Mouse (Mus musculus) ES-Bruce4 (cell line): ENCODE results near the gene BC029722. TPM values are rescaled to one million over a fixed set of nuclear protein-coding genes. Genes with fewer than 3 reads are reported as not detected.

Experiments used
- H3K27ac ChIP-seq: 2 replicates; pipeline ENCODE4 v1.5.1; 2012; ENCODE audit warnings: low read length, inconsistent platforms; ENCODE audit not compliant: insufficient read depth
- H3K27me3 ChIP-seq: 2 replicates; pipeline ENCODE4 v1.6.1; 2012; ENCODE audit warnings: mild to moderate bottlenecking, low read length, inconsistent platforms; ENCODE audit not compliant: control insufficient read depth, poor library complexity, insufficient read depth, severe bottlenecking
- H3K36me3 ChIP-seq: 2 replicates; pipeline ENCODE4 v1.6.1; 2012; ENCODE audit warnings: inconsistent platforms, mild to moderate bottlenecking, low read length, moderate library complexity; ENCODE audit not compliant: control insufficient read depth, poor library complexity, insufficient read depth, severe bottlenecking
- H3K4me1 ChIP-seq: one replicate; pipeline ENCODE4 v1.8.1; 2011; ENCODE audit warnings: low read length; ENCODE audit not compliant: control insufficient read depth, insufficient read depth
- H3K4me3 ChIP-seq: 2 replicates; pipeline ENCODE4 v1.5.1; 2011; ENCODE audit warnings: low read depth, mild to moderate bottlenecking, low read length
- H3K9ac ChIP-seq: 2 replicates; pipeline ENCODE4 v1.6.1; 2012; ENCODE audit warnings: low read depth, mild to moderate bottlenecking, inconsistent platforms; ENCODE audit not compliant: poor library complexity, severe bottlenecking
- H3K9me3 ChIP-seq: replicated peaks from 2 replicates; pipeline ENCODE4 v1.6.1; 2012; ENCODE audit warnings: mild to moderate bottlenecking, low read length, inconsistent platforms; ENCODE audit not compliant: control insufficient read depth, poor library complexity, insufficient read depth, severe bottlenecking
- CTCF ChIP-seq: IDR thresholded peaks from one replicate; pipeline ENCODE4 v1.8.1; 2011; ENCODE audit warnings: low read depth, low read length
- EP300 ChIP-seq: IDR thresholded peaks from 2 replicates; pipeline ENCODE4 v1.6.1; 2011; ENCODE audit warnings: low read depth, low read length; ENCODE audit not compliant: insufficient read depth
- POLR2A ChIP-seq: IDR thresholded peaks from one replicate; pipeline ENCODE4 v1.8.1; 2011; ENCODE audit warnings: low read length; ENCODE audit not compliant: insufficient read depth
- polyA plus RNA-seq: library from polyadenylated mRNA; stranded (reverse); fragments of >200 nt; gene quantifications from 2 replicates; pipeline ENCODE4 v1.2.4, GENCODE M21; 2011; ENCODE audit warnings: low read depth; ENCODE audit not compliant: missing spikeins, insufficient read depth, insufficient read length

The BC029722 gene
- polyA plus RNA-seq, 1 experiment = 11.2 TPM

DNA sequence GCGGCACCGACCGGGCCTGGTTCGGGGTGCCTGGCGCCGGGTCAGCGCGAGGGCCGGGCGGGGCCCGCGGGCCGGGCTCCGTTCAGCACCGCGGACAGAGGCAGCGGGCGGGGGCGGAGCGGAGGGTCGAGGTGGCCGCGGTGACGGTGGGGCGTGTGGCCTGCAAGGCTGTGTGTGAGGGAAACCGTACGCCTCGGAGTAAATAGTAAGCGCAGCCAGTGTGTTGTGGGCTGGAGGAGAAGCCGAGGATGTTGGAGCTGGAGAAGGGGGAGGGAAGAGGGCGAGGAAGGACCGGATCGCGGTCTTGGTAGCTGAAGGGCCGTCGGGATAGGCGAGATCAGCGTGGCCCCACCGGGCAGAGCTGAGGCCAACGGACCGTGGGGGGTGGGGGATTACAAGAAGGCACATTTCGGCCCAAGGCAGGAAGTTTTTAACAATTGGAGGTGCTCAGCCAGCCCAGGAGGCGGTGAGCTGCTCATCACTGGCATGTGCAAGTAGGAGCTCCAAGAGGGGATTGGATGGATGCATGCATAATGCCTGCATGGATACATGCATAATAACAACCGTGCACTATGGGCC, 43.5 kb downstream of the BC029722 start:
- peak overlapping the region; percentile 65 for H3K4me3 ChIP-seq
- H3K9me3 ChIP-seq = no peaks in the 10 kb centered on the region
- H3K36me3 ChIP-seq = no peaks in the 10 kb centered on the region
- H3K4me1 ChIP-seq = peaks cover 2% of the 10 kb centered on the region
- peaks cover 11% of the 10 kb centered on the region for H3K27me3 ChIP-seq
- TF ChIP-seq POLR2A (no peak), EP300 (no peak), CTCF (no peak)
- no peak overlapping the region for H3K27ac ChIP-seq
- peak overlapping the region; percentile 87 for H3K9ac ChIP-seq

DNA sequence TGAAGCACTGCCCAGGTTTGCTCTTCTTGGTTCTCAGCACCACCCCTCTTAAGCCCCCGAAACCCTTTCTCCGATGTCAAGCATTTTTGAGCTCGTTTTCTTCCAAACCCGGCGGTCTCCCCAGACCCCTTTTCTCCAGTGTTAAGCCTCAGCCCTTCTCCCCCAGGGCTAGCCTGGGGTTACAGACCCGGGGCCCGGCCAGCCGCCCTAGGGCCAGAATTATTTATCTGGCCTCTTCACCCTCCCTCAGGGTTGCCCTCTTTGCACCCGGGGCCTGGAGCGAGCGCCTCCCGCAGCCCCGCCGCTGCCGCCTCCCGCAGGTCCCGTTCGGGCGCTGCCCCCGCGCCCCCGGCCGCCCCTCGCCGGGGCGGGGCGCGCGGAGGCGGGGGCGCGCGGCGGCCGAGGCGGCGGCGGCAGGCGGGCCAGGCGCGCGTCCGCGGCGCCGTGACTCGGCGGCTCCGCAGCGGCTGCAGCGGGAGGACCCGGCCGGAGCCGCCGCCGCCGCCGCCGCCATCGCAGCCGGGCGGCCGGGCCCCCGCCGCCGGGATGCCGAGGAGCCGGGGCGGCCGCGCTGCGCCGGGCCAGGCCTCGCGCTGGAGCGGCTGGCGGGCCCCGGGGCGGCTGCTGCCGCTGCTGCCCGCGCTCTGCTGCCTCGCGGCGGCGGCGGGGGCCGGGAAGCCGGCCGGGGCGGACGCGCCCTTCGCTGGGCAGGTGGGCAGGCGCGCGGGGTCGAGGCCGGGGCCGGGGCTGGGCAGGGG, 44.1 kb downstream of the BC029722 start, which contains the start of gene Mmp24:
Mmp24 (plus strand) TSS at position 416 of the 758 bp plus-strand sequence.
- peaks cover 2% of the 10 kb centered on the region for H3K4me1 ChIP-seq
- no peaks in the 10 kb centered on the region for H3K9me3 ChIP-seq
- no peaks in the 10 kb centered on the region for H3K36me3 ChIP-seq
- H3K27me3 ChIP-seq = peaks cover 11% of the 10 kb centered on the region
- no peak within 1 kb of the TSS for H3K27ac ChIP-seq
- TF ChIP-seq POLR2A = no peak
- TF ChIP-seq EP300 = no peak
- TF ChIP-seq CTCF = no peak
- peak within 1 kb of the TSS; percentile 65 for H3K4me3 ChIP-seq
- H3K9ac ChIP-seq = peak within 1 kb of the TSS; percentile 87

DNA sequence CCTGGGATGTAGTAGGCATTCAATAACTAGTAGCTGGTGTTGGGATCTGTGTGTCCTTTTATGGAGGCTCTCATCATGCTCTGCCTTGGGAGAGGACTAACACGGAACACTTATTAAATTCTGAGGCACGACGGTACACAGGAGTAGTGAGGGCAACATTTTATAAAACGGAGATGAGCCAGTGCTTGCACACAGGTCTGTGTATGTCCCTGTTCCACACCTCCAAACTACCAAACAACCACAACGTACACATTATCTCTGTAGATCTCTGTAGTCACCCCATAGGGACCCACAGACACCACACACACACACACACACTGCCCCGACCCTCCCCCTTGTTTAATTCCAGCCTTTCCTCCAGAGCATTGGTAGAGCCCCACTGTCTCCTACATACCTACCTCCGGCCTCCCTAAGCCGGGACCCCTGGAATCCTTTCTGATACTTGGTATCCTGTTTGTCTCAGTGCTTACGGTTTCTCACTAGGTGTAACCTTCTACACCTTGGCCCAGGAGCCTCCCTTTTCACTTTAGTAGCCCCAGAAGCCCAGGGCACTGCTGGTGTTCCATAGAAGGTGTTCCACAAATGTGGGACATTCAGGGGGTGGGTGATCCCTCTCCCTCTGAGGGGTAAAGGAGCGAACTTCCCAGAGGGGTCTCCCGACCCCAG, 44.8 kb downstream of the BC029722 start:
- no peak overlapping the region for H3K27ac ChIP-seq
- no peak for TF ChIP-seq CTCF
- TF ChIP-seq POLR2A = no peak
- TF ChIP-seq EP300 = no peak
- peak overlapping the region; percentile 57 for H3K4me3 ChIP-seq
- no peaks in the 10 kb centered on the region for H3K36me3 ChIP-seq
- no peaks in the 10 kb centered on the region for H3K9me3 ChIP-seq
- peaks cover 2% of the 10 kb centered on the region for H3K4me1 ChIP-seq
- H3K9ac ChIP-seq = peak overlapping the region; percentile 87
- H3K27me3 ChIP-seq = peaks cover 11% of the 10 kb centered on the region

DNA sequence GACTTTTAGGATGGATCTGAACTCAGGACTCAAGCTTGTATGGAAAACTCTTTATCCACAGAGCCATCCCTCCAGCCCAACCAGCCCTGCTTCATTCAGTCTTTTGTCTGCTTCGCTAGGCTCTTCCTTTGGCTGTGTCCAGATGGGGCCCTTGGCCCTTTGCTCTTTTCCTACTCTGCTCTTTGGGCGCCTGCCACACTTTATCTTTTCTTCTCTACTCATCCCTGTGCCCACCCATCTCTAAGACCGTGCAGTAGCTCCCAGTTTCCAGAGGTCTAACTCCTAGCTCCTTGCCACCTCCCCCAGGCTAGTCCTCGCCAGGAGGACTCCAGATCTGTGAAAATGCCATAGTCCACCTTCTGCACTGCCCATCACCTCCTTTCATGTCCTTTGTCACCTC, 45.6 kb downstream of the BC029722 start:
- Histone ChIP-seq H3K27ac (no peak overlapping the region), H3K9me3 (no peaks in the 10 kb centered on the region), H3K27me3 (peaks cover 11% of the 10 kb centered on the region), H3K4me3 (no peak overlapping the region), H3K4me1 (peaks cover 2% of the 10 kb centered on the region), H3K9ac (no peak overlapping the region), H3K36me3 (no peaks in the 10 kb centered on the region)
- TF ChIP-seq POLR2A (no peak), CTCF (no peak), EP300 (no peak)

Other genes starting within 250 kb of the BC029722 start
- gene Gss, start 226.6 kb downstream of the BC029722 start, polyA plus RNA-seq = 13.4 and 14.8 TPM in 2 replicates
- gene Myh7b, start 208.2 kb downstream of the BC029722 start, polyA plus RNA-seq = 0.70 and 1.0 TPM in 2 replicates
- 80.0 and 81.2 TPM in 2 replicates for gene Trpc4ap, start 127.0 kb downstream of the BC029722 start, polyA plus RNA-seq
- gene Edem2, start 90.0 kb downstream of the BC029722 start, polyA plus RNA-seq = 21.7 and 23.1 TPM in 2 replicates
- gene Gm17581, start 83.6 kb downstream of the BC029722 start, polyA plus RNA-seq = not detected in 2 replicates
- gene Procr, start 68.3 kb downstream of the BC029722 start, polyA plus RNA-seq = 4.7 and 6.6 TPM in 2 replicates
- gene Mmp24, start 44.1 kb downstream of the BC029722 start, polyA plus RNA-seq = 0.18 and 0.26 TPM in 2 replicates
- 92.4 and 114 TPM in 2 replicates for gene Eif6, start 7.5 kb upstream of the BC029722 start, polyA plus RNA-seq
- gene Fam83c, start 15.4 kb upstream of the BC029722 start, polyA plus RNA-seq = 0.30 and 0.50 TPM in 2 replicates
- gene Uqcc1, start 110.9 kb upstream of the BC029722 start, polyA plus RNA-seq = 65.2 and 71.2 TPM in 2 replicates
- not detected in 2 replicates for gene Gm15557, start 121.3 kb upstream of the BC029722 start, polyA plus RNA-seq
- not detected in 2 replicates for gene Gdf5, start 125.9 kb upstream of the BC029722 start, polyA plus RNA-seq
- gene Cep250, start 137.0 kb upstream of the BC029722 start, polyA plus RNA-seq = 24.9 and 26.0 TPM in 2 replicates
- 2.4 and 2.9 TPM in 2 replicates for gene 6430550D23Rik, start 188.6 kb upstream of the BC029722 start, polyA plus RNA-seq
- 72.2 and 82.1 TPM in 2 replicates for gene Ergic3, start 188.6 kb upstream of the BC029722 start, polyA plus RNA-seq
- 0.87 TPM in 1 of 2 replicates, not detected in the other for gene Fer1l4, start 233.5 kb upstream of the BC029722 start, polyA plus RNA-seq
- gene Spag4, start 245.7 kb upstream of the BC029722 start, polyA plus RNA-seq = 3.8 and 6.1 TPM in 2 replicates